ENCODE assay signal across 8 mouse cellular contexts in genomic region chr14:18233981-18234960, GRCm38 (mm10). TPM values are rescaled to one million over a fixed set of nuclear protein-coding genes. Genes with fewer than 3 reads are reported as not detected.
DNase-seq lines count a peak whose midpoint lies in the region; ATAC-seq and TF ChIP-seq lines count a peak whose summit lies in the region.
"Had no signal": no experiment of that assay in that cellular context is flagged by ENCODE, and none has a peak within 500 bp of the region (broad histone marks: within the 10 kb centered on the region; RNA-seq: fewer than 3 reads in every experiment).

No protein-coding gene starts in this region.

- H3K27me3 ChIP-seq in liver, adult 2 months (ENCODE audit: control insufficient read depth, insufficient read depth, low read length) = no peaks in the 10 kb centered on the region
- H3K27me3 ChIP-seq in liver, embryonic 12.5 days (replicated peaks) = no peaks in the 10 kb centered on the region
- no peaks in the 10 kb centered on the region for H3K27me3 ChIP-seq in heart, embryonic 13.5 days (replicated peaks)
- no peaks in the 10 kb centered on the region for H3K27me3 ChIP-seq in small intestine, adult 2 months (ENCODE audit: control insufficient read depth, insufficient read depth, low read length)
- H3K27me3 ChIP-seq: limb, embryonic 12.5 days had no signal

- H3K79me2 ChIP-seq in liver, adult 2 months (ENCODE audit: control insufficient read depth, insufficient read depth, low read length) = peaks cover 32% of the 10 kb centered on the region; the same call in 1 of the 2 replicates

- no peak for TF ChIP-seq POLR2A in liver, adult 2 months (IDR thresholded peaks at IDR 0.05; ENCODE audit: extremely low read depth, insufficient read depth, low read length)
- no peak for TF ChIP-seq POLR2A in small intestine, adult 2 months (IDR thresholded peaks at IDR 0.05; ENCODE audit: low read depth, low read length)

- H3K9ac ChIP-seq in liver, adult 2 months (ENCODE audit: low read depth, low read length) = peak overlapping the region; percentile 35
- H3K9ac ChIP-seq in liver, embryonic 12.5 days = no peak overlapping the region
- peak overlapping the region; percentile 67 for H3K9ac ChIP-seq in heart, embryonic 13.5 days
- H3K9ac ChIP-seq: limb, embryonic 12.5 days had no signal

- H3K4me1 ChIP-seq in liver, adult 2 months (ENCODE audit: control insufficient read depth, insufficient read depth, low read length) = peaks cover 28% of the 10 kb centered on the region
- H3K4me1 ChIP-seq in liver, embryonic 12.5 days = peaks cover 25% of the 10 kb centered on the region
- peaks cover 16% of the 10 kb centered on the region for H3K4me1 ChIP-seq in brown adipose tissue, adult 24 weeks (ENCODE audit: control insufficient read depth, insufficient read depth, insufficient read length, low read length)
- peaks cover 38% of the 10 kb centered on the region for H3K4me1 ChIP-seq in heart, embryonic 13.5 days
- H3K4me1 ChIP-seq in small intestine, adult 2 months (ENCODE audit: control insufficient read depth, insufficient read depth, insufficient read length, low read length) = peaks cover 9% of the 10 kb centered on the region; the same call in 1 of the 2 replicates
- H3K4me1 ChIP-seq: limb, embryonic 12.5 days had no signal

- peak overlapping the region; percentile 83 for H3K27ac ChIP-seq in liver, adult 2 months (replicated peaks; ENCODE audit: insufficient read depth, low read depth, low read length)
- no peak overlapping the region for H3K27ac ChIP-seq in liver, embryonic 12.5 days
- H3K27ac ChIP-seq in brown adipose tissue, adult 24 weeks (replicated peaks; ENCODE audit: low read depth, low read length) = peak overlapping the region; percentile 50
- H3K27ac ChIP-seq in heart, embryonic 13.5 days (replicated peaks) = peak overlapping the region; percentile 91
- H3K27ac ChIP-seq in small intestine, adult 2 months (ENCODE audit: insufficient read depth, low read depth, low read length) = peak overlapping the region; percentile 98
- H3K27ac ChIP-seq: limb, embryonic 12.5 days had no signal

- no peaks in the 10 kb centered on the region; the same call in 1 of the 2 replicates for H3K36me3 ChIP-seq in liver, adult 2 months (ENCODE audit: control insufficient read depth, insufficient read depth, low read length)
- no peaks in the 10 kb centered on the region for H3K36me3 ChIP-seq in liver, embryonic 12.5 days
- H3K36me3 ChIP-seq in heart, embryonic 13.5 days = no peaks in the 10 kb centered on the region
- 0 out of 2 replicates have a peak, but pooled peaks cover 2% of the 10 kb centered on the region for H3K36me3 ChIP-seq in small intestine, adult 2 months (ENCODE audit: control insufficient read depth, insufficient read depth, low read length)
- H3K36me3 ChIP-seq: limb, embryonic 12.5 days had no signal

- 29% methylated on average over 5 of the region's 5 CpGs for WGBS in liver, adult 2 months
- WGBS in liver, embryonic 12.5 days (ENCODE audit: insufficient replicate concordance) = 43% methylated on average over 5 of the region's 5 CpGs
- WGBS in heart, embryonic 13.5 days = 38% methylated on average over 5 of the region's 5 CpGs
- WGBS in small intestine, adult 2 months = 9% methylated on average over 5 of the region's 5 CpGs

- no peak for ATAC-seq in liver, embryonic 12.5 days
- ATAC-seq in heart, embryonic 13.5 days (ENCODE audit: extremely low read depth, insufficient number of reproducible peaks, low FRiP score, low TSS enrichment) = no peak

- DNase-seq in liver, adult 2 months (ENCODE audit: extremely low read depth, low read depth, low spot score) = peak; percentile 75
- no peak for DNase-seq in ovary, postnatal 10 days (ENCODE audit: low spot score)
- DNase-seq in adrenal gland, adult 18-20 months (ENCODE audit: low spot score in 2 of 2) = no peak

- no peak overlapping the region for H3K4me2 ChIP-seq in liver, embryonic 12.5 days
- peak overlapping the region; percentile 61 for H3K4me2 ChIP-seq in heart, embryonic 13.5 days
- H3K4me2 ChIP-seq: limb, embryonic 12.5 days had no signal

- no peak for TF ChIP-seq CTCF in liver, adult 2 months (IDR thresholded peaks at IDR 0.05; ENCODE audit: low read depth, low read length)
- TF ChIP-seq CTCF in small intestine, adult 2 months (IDR thresholded peaks at IDR 0.05; ENCODE audit: extremely low read depth, insufficient read length, insufficient replicate concordance, low read depth, low read length) = no peak

- H3K4me3 ChIP-seq in liver, adult 2 months (ENCODE audit: insufficient read depth, low read depth, low read length) = no peak overlapping the region
- no peak overlapping the region for H3K4me3 ChIP-seq in liver, embryonic 12.5 days
- H3K4me3 ChIP-seq in brown adipose tissue, adult 24 weeks (ENCODE audit: insufficient read depth, low read depth, low read length) = no peak overlapping the region
- H3K4me3 ChIP-seq in heart, embryonic 13.5 days = peak overlapping the region; percentile 8; the same call in 1 of the 2 replicates
- H3K4me3 ChIP-seq in small intestine, adult 2 months (ENCODE audit: low read depth, low read length) = no peak overlapping the region
- H3K4me3 ChIP-seq: limb, embryonic 12.5 days had no signal

- H3K9me3 ChIP-seq in liver, embryonic 12.5 days (replicated peaks) = no peaks in the 10 kb centered on the region
- H3K9me3 ChIP-seq in heart, embryonic 13.5 days = no peaks in the 10 kb centered on the region
- H3K9me3 ChIP-seq: limb, embryonic 12.5 days had no signal

RNA-seq across cellular contexts. Expression of gene Nr1d2, which starts 4.7 kb away (rescaled TPM):
- 94.3 and 101 TPM in 2 replicates for total RNA-seq in liver, adult 2 months (2014; rRNA removed)
- polyA plus RNA-seq in liver, adult 2 months (2012; rRNA removed) = 6.9 and 8.3 TPM in 2 replicates
- polyA plus RNA-seq in liver, embryonic 12.5 days (2016; fragmentation: Nextera tagmentation; extraction: Ambion mirVana) = 2.2 TPM in 2 replicates
- polyA plus RNA-seq in brown adipose tissue, adult 24 weeks (2012; ENCODE audit: insufficient read depth, insufficient read length, missing spikeins) = 23.8 and 30.8 TPM in 2 replicates
- polyA plus RNA-seq in heart, embryonic 13.5 days (2015; fragmentation: Nextera tagmentation; extraction: Ambion mirVana) = 10.0 and 10.9 TPM in 2 replicates
- 8.3 and 11.9 TPM in 2 replicates for polyA plus RNA-seq in small intestine, adult 2 months (2012; rRNA removed)
- total RNA-seq in adrenal gland, adult 18-20 months (2021) = 10 to 100 TPM; 48.1 to 57.4 TPM

RNA-seq across cellular contexts. Expression of gene Nkiras1, which starts 36.7 kb away (rescaled TPM):
- total RNA-seq in liver, adult 2 months (2014; rRNA removed) = 13.4 and 16.8 TPM in 2 replicates
- polyA plus RNA-seq in liver, adult 2 months (2012; rRNA removed) = 6.4 and 7.5 TPM in 2 replicates
- 10.6 and 12.1 TPM in 2 replicates for polyA plus RNA-seq in liver, embryonic 12.5 days (2016; fragmentation: Nextera tagmentation; extraction: Ambion mirVana)
- polyA plus RNA-seq in brown adipose tissue, adult 24 weeks (2012; ENCODE audit: insufficient read depth, insufficient read length, missing spikeins) = 49.4 and 60.7 TPM in 2 replicates
- 17.1 and 20.5 TPM in 2 replicates for polyA plus RNA-seq in heart, embryonic 13.5 days (2015; fragmentation: Nextera tagmentation; extraction: Ambion mirVana)
- 0.89 and 2.1 TPM in 2 replicates for polyA plus RNA-seq in small intestine, adult 2 months (2012; rRNA removed)
- 10 to 100 TPM; 29.2 to 34.6 TPM for total RNA-seq in adrenal gland, adult 18-20 months (2021)

RNA-seq across cellular contexts. Expression of gene Rpl15, which starts 36.9 kb away (rescaled TPM):
- total RNA-seq in liver, adult 2 months (2014; rRNA removed) = 138 and 173 TPM in 2 replicates
- 169 and 170 TPM in 2 replicates for polyA plus RNA-seq in liver, adult 2 months (2012; rRNA removed)
- polyA plus RNA-seq in liver, embryonic 12.5 days (2016; fragmentation: Nextera tagmentation; extraction: Ambion mirVana) = 393 and 396 TPM in 2 replicates
- 276 and 397 TPM in 2 replicates for polyA plus RNA-seq in brown adipose tissue, adult 24 weeks (2012; ENCODE audit: insufficient read depth, insufficient read length, missing spikeins)
- polyA plus RNA-seq in heart, embryonic 13.5 days (2015; fragmentation: Nextera tagmentation; extraction: Ambion mirVana) = 267 and 295 TPM in 2 replicates
- polyA plus RNA-seq in small intestine, adult 2 months (2012; rRNA removed) = 139 and 178 TPM in 2 replicates
- 100 to 1,000 TPM; 726 to 763 TPM for total RNA-seq in adrenal gland, adult 18-20 months (2021)
